Mouse (Mus musculus): ENCODE results near the gene Vps45. TPM values are rescaled to one million over a fixed set of nuclear protein-coding genes. Genes with fewer than 3 reads are reported as not detected.

Vps45 gene
- polyA plus RNA-seq, 1 experiment from 2014 or later = 26.1 TPM

DNA sequence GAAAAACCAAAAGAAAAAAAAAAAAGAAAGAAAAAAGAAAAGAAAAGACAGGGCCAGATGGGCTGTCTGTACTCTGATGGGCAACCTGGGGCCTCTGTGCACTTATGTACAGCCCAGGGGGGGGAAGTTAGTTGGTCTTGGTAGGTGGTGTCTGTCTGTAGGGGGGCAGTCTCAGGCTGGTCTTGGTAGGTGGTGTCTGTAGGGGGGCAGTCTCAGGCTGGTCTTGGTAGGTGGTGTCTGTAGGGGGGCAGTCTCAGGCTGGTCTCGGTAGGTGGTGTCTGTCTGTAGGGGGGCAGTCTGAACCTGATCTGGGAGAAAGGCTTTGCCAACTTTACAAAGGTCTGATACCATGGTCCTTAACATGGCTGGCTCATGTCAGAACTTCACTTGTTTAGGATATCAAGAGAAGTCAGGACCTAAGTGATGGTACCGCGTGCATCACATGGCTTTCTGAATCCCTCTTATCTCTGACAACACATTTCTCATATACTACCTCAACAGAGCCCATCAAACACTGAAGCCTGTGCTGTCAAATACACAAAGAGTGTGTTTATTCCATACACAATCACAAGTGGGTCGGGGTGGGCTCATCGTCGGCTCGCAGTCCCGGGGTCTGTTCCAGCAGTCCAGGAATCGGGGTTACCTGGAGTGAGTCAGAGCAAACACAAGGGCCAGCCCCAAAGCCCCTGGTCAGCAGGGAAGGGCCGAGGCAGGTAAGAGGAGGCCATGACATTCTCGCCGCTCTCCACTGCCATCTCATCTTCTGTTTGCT lies 58.8 kb downstream of the Vps45 start:
- Histone ChIP-seq H3K9me3 (no peaks in the 10 kb centered on the region), H3K27ac (peak overlapping the region; percentile 78), H3K27me3 (ENCODE audit: insufficient read depth, poor library complexity, severe bottlenecking) (no peaks in the 10 kb centered on the region), H3K36me3 (no peaks in the 10 kb centered on the region), H3K4me1 (peaks cover 39% of the 10 kb centered on the region), H3K4me3 (no peak overlapping the region)
- no peak for DNase-seq (ENCODE audit: low spot score)
- WGBS = 79% methylated on average over 12 of the region's 12 CpGs

DNA sequence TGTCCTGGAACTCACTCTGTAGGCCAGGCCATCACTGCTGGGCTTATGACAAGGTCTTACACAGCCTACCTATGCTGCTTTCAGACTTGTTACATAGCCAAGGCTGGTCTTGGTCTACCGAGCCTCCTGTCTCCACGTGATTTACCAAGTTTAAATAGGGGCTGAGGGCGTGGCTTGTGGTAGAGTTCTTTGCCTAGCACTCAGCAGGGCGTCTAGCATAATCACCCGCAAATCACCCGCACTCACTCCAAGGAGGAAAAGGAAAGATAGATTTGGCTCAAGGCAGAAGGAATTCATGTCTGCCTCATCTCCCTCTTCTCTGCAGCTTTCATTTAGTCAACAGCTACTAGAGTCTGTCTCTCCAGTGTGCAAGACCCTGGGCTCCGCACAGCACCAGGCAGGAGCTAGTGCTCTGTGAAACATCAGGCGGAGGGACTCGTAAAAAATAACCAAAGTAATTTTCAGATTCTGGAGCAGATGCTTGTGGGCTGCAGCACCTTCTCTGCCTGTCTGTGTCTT lies 61.0 kb downstream of the Vps45 start:
- Histone ChIP-seq H3K27me3 (ENCODE audit: insufficient read depth, poor library complexity, severe bottlenecking) (no peaks in the 10 kb centered on the region), H3K27ac (peak overlapping the region; percentile 99), H3K36me3 (peaks cover 11% of the 10 kb centered on the region), H3K4me3 (peak overlapping the region; percentile 87), H3K9me3 (no peaks in the 10 kb centered on the region), H3K4me1 (peaks cover 60% of the 10 kb centered on the region)
- no peak for DNase-seq (ENCODE audit: low spot score)
- 17% methylated on average over 9 of the region's 9 CpGs for WGBS

DNA sequence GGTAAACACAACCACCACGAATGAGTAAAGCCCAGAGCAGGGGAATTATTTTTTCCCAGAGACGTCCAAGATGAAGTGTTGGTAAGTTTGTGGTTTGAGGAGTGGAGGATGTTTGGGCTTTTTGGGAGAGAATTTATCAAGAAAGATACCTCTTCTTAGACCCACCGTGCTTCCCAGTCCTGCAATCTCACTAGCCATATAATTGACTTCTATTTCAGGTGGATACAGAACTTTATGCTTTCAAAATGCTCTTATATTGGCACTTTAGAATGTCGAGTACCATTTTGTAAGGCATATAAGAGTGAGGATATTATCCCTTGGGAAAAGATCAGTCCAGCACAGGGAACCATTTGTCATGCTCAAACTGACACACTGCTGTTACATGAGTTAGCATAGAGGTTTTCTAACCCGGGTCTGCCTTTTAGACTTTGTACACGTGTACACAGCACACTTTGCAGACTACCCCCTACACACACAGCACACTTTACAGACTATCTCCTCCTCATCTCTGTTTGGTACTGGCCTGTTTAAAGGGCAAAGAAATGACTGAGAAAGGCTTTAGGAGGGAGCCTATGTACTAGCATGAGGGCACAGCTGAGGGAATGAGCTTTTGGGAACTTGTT lies 61.7 kb downstream of the Vps45 start:
- Histone ChIP-seq H3K4me3 (peak overlapping the region; percentile 87), H3K4me1 (peaks cover 66% of the 10 kb centered on the region), H3K36me3 (peaks cover 18% of the 10 kb centered on the region), H3K27me3 (ENCODE audit: insufficient read depth, poor library complexity, severe bottlenecking) (no peaks in the 10 kb centered on the region), H3K9me3 (no peaks in the 10 kb centered on the region), H3K27ac (peak overlapping the region; percentile 99)
- WGBS = 10% methylated on average over 6 of the region's 6 CpGs
- no peak for DNase-seq (ENCODE audit: low spot score)

DNA sequence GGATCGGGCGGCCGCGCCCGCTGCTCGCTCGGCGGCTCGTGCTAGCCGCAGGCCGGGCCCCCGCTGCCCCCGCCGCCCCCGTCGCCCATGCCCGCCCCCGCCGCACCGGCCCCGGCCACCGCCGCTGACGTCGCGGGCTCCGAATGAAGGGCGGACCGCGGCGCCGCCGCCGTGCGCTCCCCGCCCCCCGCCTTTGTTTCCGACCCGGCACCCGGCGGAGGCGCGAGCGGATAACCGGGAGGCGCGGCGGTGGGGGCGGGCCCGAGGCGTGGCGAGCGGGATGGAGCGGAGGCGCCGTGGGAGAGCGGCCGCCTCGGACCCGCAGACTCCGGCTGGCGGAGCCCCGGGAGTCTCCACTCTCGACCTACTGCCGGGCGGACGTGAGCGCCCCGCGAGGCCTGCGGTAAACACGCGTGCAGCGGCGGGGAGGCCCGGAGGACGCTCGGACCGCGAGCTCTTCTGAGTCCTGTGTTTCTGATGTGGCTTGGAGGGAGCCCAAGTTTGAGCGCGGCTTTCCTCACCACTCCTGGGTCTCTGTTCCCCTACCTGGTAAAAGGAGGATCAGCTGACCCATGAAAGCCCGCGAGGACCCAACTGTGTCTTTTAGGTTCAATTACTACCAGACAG lies 62.4 kb downstream of the Vps45 start, which contains the start of gene Plekho1:
Gene Plekho1, minus strand, starts transcription at position 200 of the 627 bp plus-strand sequence.
- Histone ChIP-seq H3K4me1 (peaks cover 67% of the 10 kb centered on the region), H3K4me3 (peak within 1 kb of the TSS; percentile 87), H3K27me3 (ENCODE audit: insufficient read depth, poor library complexity, severe bottlenecking) (no peaks in the 10 kb centered on the region), H3K36me3 (peaks cover 24% of the 10 kb centered on the region), H3K9me3 (no peaks in the 10 kb centered on the region), H3K27ac (peak within 1 kb of the TSS; percentile 99)
- DNase-seq (ENCODE audit: low spot score) = peak; percentile 83
- under 1% methylated on average over 79 of the region's 84 CpGs for WGBS

DNA sequence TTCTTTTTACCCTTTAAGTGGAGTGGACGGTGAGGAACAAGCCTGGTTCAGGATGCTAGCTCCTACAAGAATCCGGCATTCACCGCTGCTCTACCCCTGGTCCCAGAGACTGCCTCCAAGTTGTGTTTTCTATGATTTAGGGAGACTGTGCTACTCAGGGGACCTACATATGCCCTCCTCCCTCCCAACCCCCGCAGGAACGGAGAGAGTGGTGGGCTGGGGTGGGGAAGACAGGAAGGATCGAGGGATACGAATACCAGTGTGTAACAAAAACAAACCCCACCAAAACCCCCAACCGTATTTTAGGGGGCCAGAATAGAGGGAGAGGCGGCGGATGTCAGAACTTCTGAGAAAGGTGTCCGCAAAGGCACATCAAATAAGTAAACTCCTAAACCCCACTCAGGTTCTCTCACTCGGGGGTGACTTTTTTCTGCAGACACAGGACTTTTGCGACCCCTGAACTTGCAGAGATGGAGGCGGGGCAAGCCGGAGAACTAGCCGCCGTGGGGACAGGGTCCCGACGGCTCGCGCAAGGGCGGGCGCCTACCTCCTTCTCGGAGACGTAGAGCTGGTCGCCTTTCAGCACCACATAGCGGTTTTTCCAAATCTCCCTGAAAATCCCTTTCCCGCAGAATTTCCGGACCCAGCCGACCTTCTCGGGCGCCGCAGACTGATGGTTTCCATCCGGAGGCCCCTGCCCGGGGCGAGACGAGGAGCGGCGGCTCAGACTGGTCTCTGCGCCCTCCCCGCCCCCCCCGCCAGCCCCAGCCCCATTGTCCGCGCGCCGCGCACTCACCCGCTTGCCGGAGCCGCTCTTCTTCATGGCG lies 63.1 kb downstream of the Vps45 start:
- H3K4me1 ChIP-seq = peaks cover 67% of the 10 kb centered on the region
- peaks cover 32% of the 10 kb centered on the region for H3K36me3 ChIP-seq
- 1% methylated on average over 51 of the region's 51 CpGs for WGBS

GRCm38 (mm10) chr3:95994381-95994846 lies 63.9 kb downstream of the Vps45 start:
- no peak for DNase-seq (ENCODE audit: low spot score)
- H3K27me3 ChIP-seq (ENCODE audit: insufficient read depth, poor library complexity, severe bottlenecking) = no peaks in the 10 kb centered on the region
- peak overlapping the region; percentile 87 for H3K4me3 ChIP-seq
- 9% methylated on average over 6 of the region's 6 CpGs for WGBS
- H3K9me3 ChIP-seq = no peaks in the 10 kb centered on the region
- peaks cover 40% of the 10 kb centered on the region for H3K36me3 ChIP-seq
- H3K4me1 ChIP-seq = peaks cover 64% of the 10 kb centered on the region
- H3K27ac ChIP-seq = peak overlapping the region; percentile 99

More for the DNA sequence above, 63.1 kb downstream of the Vps45 start:
- Histone ChIP-seq H3K27me3 (ENCODE audit: insufficient read depth, poor library complexity, severe bottlenecking) (no peaks in the 10 kb centered on the region), H3K27ac (peak overlapping the region; percentile 99), H3K9me3 (no peaks in the 10 kb centered on the region), H3K4me3 (peak overlapping the region; percentile 87)
- no peak for DNase-seq (ENCODE audit: low spot score)

DNA sequence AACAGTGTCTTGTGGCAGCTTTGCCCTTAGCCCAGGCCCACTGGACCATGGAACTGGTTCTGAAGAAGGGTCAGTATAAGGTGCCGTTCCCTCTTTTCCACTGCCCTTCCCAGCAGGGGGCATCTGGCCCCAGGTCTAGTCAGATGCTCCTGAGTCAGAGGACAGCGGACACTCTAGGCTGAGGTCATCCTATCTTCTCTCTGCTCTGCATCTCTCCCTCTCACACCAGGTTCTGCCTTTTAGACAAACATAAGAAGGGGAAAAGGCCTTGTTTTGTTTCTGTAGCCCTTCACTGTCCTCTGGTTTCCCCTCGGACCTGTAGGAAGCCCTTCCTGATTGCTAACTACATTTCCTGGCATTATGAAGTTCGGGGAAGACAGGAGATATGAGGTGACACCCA lies 64.4 kb downstream of the Vps45 start:
- 11% methylated on average over 4 of the region's 4 CpGs for WGBS
- Histone ChIP-seq H3K4me3 (peak overlapping the region; percentile 87), H3K9me3 (no peaks in the 10 kb centered on the region), H3K27me3 (ENCODE audit: insufficient read depth, poor library complexity, severe bottlenecking) (no peaks in the 10 kb centered on the region), H3K36me3 (peaks cover 45% of the 10 kb centered on the region), H3K4me1 (peaks cover 68% of the 10 kb centered on the region), H3K27ac (peak overlapping the region; percentile 99)
- no peak for DNase-seq (ENCODE audit: low spot score)

DNA sequence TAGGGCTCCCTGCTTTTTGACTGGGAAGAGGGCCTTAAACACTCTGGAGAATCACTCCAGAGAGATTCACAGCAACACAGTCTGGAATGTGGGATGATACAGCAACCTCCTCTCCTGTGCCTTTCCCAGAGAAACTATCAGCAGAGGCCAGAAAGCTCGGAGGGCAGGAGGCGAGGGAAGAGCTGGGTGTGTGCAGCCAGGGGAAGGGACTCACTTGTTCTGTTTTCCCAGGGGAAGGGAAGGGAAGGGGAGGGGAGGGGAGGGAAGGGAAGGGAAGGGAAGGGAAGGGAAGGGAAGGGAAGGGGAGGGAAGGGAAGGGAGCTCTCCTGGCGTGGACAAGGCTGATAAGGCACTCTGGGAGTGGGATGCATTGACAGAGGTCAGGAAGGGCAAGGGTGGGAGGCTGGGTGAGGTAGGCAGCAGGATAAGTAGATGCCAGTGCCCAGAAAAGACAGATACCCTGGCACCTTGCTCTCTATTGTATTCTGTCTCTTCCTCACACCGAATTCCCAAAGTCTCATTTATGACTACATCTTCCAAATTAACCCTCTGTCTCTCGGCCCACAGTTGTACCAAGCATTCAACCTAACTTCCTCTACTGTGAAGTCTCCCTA lies 65.2 kb downstream of the Vps45 start:
- H3K4me1 ChIP-seq = peaks cover 73% of the 10 kb centered on the region
- no peak for DNase-seq (ENCODE audit: low spot score)
- H3K27ac ChIP-seq = peak overlapping the region; percentile 99
- H3K36me3 ChIP-seq = peaks cover 53% of the 10 kb centered on the region
- H3K27me3 ChIP-seq (ENCODE audit: insufficient read depth, poor library complexity, severe bottlenecking) = no peaks in the 10 kb centered on the region
- 18% methylated on average over 5 of the region's 5 CpGs for WGBS
- peak overlapping the region; percentile 87 for H3K4me3 ChIP-seq
- no peaks in the 10 kb centered on the region for H3K9me3 ChIP-seq

DNA sequence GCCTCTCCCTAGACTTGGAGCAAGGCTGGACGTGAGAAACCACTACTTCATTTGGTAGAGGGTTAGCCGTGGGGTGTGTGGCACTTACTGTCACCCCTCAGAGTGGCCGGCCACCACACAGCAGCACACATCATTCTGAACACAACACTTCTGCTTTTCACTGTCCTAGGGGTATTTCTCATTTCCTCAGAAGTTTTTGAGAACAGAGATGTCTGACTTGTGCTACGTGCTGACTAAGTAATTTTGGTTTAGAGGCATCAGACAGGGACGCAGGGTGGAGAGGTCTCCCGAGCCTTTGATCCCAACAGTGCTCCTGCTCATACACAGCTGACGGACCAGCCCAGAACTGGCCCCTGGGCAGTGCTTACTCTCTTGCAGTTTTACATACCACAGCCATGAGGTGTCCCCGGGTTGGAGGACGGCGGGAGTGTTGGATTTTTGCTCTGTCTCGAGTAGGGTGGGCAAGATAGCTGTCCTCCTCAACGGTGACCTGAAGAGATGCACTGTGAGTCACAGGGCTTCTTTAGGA lies 67.8 kb downstream of the Vps45 start:
- 79% methylated on average over 12 of the region's 12 CpGs for WGBS
- H3K9me3 ChIP-seq = no peaks in the 10 kb centered on the region
- peak overlapping the region; percentile 63 for H3K27ac ChIP-seq
- peaks cover 81% of the 10 kb centered on the region for H3K4me1 ChIP-seq
- H3K4me3 ChIP-seq = no peak overlapping the region
- H3K36me3 ChIP-seq = peaks cover 62% of the 10 kb centered on the region
- DNase-seq (ENCODE audit: low spot score) = no peak
- H3K27me3 ChIP-seq (ENCODE audit: insufficient read depth, poor library complexity, severe bottlenecking) = no peaks in the 10 kb centered on the region

- Histone ChIP-seq H3K4me3 (0 out of 2 replicates have a peak overlapping the region, but pooled peaks have one; percentile 13), H3K36me3 (peaks cover 62% of the 10 kb centered on the region), H3K9me3 (no peaks in the 10 kb centered on the region), H3K27me3 (ENCODE audit: insufficient read depth, poor library complexity, severe bottlenecking) (no peaks in the 10 kb centered on the region), H3K27ac (peak overlapping the region; percentile 53), H3K4me1 (peaks cover 87% of the 10 kb centered on the region)
- WGBS = 69% methylated on average over 10 of the region's 10 CpGs
- DNase-seq (ENCODE audit: low spot score) = no peak
Measured at GRCm38 (mm10) chr3:95988969-95989368, 69.3 kb downstream of the Vps45 start.

GRCm38 (mm10) chr3:95988138-95988537 lies 70.1 kb downstream of the Vps45 start:
- 83% methylated on average over 1 of the region's 1 CpGs for WGBS
- Histone ChIP-seq H3K4me1 (peaks cover 79% of the 10 kb centered on the region), H3K27ac (peak overlapping the region; percentile 13; the same call in 1 of the 2 replicates), H3K27me3 (ENCODE audit: insufficient read depth, poor library complexity, severe bottlenecking) (no peaks in the 10 kb centered on the region), H3K9me3 (no peaks in the 10 kb centered on the region), H3K36me3 (peaks cover 60% of the 10 kb centered on the region), H3K4me3 (no peak overlapping the region)
- no peak for DNase-seq (ENCODE audit: low spot score)
